Mouse (Mus musculus) testis, postnatal 10 days (tissue): Measurements from ENCODE around the gene 4930518I15Rik.
"Not testable (repeated sequence)": the region's sequence is repeated elsewhere in the genome, so short reads cannot be mapped to it uniquely, and the experiment has no call there.

Source experiments
- DNase-seq: peaks from one replicate; pipeline ENCODE4 v3.0.0; 2021; ENCODE audit warnings: low spot score

4930518I15Rik gene

DNA sequence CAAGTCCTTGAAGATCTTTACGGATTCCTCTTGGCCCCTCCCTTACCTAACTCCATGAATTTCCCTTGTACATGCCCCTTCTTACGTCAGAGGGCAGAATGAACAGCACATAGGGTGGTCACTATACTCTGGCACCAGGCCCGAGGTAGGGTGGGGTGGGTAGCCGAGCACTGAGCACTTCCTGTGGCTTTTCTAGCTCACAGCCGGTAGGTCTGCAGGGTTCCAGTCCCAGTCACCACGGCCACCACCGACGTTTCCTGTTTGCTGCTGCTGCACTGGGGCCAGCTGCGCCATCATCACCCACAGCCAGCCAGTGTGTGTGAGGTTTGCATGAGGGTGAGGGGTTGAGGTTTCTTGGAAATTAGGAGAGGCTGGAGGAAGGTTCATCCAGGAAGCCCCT is 20.0 kb upstream of the 4930518I15Rik start:
- DNase-seq = no peak

DNA sequence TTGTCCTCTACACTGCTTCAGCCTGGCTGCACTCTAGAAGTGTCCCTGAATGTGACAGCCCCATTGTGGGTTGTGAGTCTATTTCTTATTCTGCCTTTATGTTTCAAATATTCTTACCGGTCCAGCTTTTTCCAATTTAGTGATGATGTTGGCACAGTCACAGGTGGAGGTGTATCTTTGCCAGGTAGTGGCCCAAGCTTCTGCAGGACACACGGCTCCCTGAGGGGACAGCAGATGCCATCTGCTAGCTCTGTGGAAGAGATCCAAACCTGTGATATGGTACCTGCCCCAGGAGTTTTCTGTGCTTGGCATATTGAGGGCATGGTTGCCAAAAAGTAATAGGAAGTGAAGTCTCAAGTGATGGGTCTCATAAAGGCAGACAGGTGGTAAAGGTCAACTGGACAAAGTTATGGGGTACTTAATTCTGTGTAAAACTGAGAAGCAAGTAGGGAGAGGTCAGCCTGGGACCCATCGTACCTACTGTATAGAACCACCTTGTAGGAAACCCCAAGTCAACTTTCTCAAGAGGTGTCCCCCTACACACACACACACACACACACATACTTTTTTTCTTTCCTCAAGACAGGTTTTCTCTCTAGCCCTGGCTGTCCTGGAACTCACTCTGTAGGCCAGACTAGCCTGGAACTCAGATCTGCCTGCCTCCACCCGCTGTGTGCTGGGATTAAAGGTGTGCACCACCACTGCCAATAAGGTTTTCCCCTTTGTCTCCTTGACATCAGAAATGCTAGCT is 17.2 kb upstream of the 4930518I15Rik start:
- no peak for DNase-seq

DNA sequence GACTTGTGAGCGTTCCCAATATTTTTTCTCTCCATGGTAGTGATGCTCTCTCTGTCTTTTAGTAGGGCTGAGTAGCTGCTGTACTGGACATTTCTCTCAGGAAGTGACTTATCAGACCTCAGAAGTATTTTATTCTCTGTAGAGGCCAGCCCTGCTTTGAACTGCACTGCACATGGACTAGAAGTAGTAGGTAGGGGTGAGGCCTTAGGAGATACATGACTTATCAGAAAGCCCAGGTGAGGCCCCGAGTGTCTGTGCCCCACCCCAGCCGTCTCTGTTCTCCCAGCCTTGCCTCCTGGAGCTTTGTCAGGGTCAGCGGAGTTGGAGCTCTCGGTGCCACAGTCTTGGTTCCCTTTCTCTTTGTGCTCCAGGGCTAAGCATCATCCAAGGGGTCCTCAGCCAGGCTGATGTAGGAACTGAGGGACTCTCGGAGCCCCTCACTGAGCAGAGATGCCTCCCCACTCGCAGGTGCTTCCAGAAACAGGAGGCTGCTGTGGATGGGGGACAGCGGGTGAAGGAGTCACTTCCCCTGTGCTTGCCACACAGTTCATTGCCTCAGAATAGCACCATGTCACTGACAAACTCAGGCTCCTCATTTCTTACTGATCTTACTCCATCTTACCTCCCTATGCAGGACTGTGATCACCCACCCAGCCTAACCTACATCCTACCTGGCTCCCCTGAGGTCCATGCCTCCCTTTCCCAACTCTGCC is 16.5 kb upstream of the 4930518I15Rik start:
- no peak for DNase-seq

DNA sequence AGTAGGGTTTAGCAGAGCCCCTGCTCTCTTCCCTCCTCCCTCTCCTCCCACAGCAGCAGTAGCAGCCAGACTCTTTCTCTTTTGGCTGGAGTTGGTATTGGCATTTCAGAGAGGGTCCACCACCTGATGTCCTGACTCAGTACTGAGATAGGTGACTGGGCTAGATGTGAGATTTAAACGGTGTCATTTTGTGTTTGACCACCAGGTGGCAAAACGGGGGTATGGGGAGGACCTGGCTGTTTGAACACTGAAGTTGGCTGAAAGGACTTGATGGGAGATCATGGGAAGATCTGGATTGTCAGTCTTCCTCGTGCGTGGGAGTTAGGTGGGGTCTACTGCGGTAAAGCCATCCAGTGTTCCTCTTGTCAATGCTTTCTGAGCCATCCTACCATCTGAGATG is 15.9 kb upstream of the 4930518I15Rik start:
- DNase-seq = peak; percentile 74

DNA sequence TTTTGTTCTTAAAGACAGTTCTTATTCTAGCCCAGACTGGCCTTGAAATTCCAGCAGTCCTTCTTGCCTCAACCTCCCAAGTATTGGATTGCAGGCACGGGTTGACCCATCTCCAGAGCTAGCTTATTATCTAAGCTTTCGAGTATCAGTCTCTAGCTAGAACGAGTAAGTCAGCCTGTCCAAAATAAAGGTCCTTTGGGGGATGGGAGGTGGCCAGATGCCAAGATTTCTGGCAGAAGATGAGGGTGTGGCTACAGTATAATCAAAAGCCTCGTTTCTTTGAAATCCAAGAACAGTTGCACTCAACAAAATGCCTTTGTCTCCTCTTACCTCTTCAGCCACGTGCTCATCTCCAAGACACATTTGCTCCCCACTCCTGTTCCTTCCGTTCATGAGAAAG is 12.8 kb upstream of the 4930518I15Rik start:
- DNase-seq = peak; percentile 88

DNA sequence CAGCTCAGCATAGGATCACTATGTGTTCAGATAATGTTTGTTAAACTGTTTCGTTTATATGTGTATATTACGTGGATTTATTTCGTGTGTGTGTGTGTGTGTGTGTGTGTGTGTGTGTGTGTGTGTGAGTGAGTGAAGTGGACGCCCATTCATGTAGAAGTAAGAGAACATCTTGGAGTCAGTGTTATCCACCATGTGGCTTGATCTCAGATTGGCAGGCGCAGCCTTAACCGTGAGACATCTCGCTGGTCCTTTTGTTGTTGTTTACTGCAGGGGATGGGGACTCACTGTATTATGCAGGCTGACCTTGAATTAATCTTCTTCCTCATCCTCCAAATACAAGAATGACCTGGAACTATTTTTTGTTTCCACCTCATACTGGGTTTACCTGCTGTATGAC is 11.8 kb upstream of the 4930518I15Rik start:
- no peak for DNase-seq

DNA sequence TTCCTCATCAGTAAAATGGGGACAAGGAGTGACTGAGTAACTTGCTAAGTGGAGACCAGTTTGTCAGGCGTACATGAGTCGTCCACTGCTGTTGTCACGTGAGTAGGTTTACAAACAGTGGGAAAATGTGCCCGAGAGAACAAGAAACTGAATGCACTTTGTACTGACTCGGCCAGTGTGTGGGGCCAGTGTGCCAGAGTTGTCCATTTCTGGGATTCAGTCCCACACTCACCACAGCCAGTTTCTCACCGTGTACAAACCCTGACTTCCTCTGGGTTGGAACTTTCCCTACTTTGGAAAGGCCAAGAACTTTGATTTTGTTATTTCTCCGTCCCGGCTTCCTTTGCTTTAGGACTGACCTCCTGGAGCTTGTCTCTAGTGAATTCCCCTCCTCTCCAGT is 11.2 kb upstream of the 4930518I15Rik start:
- no peak for DNase-seq

DNA sequence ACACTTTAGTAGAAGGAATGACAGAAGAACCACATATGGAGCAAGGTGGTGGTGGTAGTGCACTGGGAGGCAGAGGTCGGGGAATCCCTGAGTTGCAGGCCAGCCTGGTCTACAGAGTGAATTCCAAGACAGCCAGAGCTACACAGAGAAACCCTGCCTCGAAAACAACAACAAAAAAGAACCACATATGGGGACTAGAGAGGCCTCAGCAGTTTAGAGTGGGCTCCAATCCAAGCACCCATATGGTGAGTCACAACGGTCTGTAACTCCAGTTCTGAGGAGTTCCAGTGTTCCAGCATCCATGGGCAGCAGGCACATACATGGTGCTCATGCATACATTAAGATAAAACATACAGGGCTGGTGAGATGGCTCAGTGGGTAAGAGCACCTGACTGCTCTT is 6.7 kb upstream of the 4930518I15Rik start:
- DNase-seq = no peak

DNA sequence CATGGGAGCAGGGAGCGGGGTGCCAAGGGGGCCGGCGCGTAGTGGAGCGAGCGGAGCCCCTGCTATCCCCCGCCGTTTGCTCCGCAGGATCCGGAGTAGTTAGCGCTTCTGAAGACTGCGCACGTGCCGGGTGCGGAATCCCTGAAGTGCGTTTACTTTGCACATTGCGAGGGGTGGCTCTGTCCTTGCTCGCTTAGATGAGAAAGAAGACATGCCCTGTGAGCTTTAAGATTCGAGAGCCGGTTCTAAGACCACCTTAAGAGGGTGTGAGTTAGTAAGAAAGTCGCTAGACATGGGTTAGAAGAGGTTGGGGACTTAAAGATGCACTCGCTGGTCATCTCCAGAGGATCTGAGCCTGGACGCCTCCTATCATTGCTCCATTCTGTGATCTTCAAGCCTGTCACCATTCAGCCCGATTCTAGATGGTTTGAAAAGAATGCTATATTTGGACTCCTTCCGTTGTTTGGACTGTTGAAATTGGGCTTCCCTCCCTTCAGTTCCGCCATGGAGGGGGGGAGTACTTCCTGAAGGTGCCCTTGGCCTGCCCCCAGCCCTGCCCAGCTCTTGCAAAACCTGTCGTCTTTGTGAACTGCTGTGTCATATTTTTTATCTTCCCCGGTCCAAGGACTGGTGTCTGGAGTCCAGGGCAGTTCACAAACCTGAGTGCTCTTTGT is 5.9 kb upstream of the 4930518I15Rik start:
- peak; percentile 58 for DNase-seq

DNA sequence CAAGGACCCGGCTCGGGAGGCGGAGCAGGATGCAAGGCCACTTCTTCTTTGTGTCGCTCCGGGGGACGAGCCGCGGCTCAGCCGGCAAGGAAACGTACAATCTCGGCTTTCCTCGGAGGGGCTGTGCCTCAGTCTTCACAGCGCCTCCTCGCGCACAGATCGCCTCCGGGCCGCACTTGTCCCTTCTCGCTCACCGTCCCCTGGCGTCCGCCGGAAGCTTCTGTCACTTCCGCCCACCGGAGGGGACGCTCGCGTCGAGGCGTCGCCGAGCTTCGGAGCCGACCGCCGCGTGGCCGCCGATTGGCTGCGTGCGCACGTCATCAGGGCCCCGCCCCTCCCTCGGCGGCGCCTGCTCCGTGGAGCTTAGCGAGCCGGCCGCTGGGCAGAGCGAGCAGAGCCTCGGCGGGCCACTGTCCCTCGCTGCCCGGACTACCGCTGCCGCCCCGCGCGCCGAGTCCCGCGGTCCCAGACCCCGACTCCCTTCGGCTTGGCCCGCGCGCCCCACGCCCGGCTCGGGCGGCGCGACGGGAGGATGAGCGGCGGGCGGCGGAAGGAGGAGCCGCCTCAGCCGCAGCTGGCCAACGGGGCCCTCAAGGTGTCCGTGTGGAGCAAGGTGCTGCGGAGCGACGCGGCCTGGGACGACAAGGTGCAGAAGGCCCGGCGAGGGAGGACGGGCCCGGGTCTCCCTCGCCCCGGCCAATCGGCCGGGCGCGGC is 5.2 kb upstream of the 4930518I15Rik start, which contains the start of gene Rab5if:
Rab5if (plus strand) TSS at position 357 of the 715 bp plus-strand sequence.
- DNase-seq = peak; percentile 98

DNA sequence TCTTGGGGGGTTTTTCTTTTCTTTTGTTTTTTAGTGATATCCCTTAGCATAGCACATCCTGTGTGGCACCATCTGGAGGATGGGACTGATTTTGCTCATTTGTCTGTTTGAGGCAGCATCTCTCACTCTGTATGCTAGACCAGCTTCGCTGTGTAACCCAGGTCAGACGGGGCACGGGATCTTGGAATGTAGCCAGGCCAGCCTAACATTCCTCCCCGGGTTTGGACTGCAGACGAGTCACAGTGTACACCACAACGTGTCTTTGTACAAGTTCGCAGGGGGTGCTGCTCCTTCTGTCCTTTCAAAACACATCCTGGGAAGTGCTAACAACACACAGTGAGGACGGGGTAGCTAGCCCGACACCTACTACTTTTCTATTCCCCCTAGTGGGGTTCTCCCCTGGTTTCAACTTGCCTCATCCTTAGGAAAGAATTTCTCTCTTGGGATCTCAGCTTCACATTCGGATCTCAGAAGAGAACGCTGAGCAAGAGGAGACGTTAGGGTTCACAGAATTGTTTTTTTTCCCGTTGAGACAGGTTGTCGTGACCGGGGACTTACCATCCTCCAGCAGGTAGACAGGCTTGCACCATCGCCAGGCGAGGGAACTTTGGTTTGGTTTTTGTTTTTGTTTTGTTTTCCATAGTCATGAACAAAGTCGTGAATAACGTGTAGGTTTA is 4.4 kb upstream of the 4930518I15Rik start:
- DNase-seq = peak; percentile 67

DNA sequence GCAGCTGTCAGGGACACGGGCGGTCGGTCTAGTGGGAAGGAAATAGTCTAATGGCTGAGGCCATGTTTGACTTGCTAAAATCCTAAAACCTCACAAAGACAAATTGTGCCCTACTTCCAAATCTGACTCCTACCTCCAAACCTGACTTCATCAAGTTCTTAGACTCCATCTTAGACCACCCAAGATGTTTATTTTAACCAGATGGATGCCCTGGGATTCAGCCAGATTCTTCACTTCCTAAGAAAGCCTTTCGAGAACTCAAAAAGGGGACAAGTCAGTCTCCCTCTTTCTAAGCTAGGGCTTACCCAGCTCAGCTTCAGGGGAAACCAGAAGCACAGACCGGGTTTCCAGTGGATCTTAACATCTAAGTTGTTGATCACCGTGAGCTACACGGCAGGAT is 925 bp upstream of the 4930518I15Rik start:
- DNase-seq = no peak

DNA sequence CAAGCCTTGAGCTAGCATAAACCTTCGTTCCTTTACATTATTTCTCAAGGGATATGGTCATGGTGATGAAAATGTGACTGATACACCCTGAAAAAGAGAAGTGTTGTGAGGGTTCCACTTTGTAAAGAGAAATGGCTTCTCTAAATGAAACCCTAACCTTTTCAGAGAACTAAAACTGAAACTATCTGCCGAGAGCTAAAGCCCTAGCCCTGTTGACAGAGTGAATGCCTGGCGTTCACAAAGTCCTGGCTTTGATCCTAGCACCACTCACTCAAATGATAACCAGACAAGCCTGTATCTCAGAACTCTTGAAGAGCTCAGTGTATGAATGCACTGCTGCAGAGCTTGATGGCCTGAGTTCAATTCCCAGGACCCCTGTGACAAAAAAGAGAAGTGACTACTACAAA is 358 bp downstream of the 4930518I15Rik start:
- no peak for DNase-seq

DNA sequence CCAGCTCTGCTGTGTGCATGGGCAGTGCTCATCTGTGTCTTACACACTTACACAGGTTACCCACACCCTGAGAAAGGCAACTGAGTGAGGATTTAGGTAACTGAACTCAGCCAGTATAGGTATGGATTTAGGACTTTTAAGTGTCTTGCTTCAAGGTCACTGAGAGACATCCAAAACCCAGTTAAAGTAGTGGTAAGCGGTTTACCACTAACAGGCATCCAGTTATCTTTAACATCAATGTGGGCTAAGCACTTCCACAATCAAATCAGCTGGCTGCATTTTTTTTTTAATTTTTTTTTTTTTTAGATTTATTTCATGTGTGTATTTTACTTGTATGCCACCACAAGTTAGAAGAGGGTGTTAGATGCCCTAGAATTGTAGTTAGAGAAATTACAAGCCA is 1.4 kb downstream of the 4930518I15Rik start:
- DNase-seq = no peak

DNA sequence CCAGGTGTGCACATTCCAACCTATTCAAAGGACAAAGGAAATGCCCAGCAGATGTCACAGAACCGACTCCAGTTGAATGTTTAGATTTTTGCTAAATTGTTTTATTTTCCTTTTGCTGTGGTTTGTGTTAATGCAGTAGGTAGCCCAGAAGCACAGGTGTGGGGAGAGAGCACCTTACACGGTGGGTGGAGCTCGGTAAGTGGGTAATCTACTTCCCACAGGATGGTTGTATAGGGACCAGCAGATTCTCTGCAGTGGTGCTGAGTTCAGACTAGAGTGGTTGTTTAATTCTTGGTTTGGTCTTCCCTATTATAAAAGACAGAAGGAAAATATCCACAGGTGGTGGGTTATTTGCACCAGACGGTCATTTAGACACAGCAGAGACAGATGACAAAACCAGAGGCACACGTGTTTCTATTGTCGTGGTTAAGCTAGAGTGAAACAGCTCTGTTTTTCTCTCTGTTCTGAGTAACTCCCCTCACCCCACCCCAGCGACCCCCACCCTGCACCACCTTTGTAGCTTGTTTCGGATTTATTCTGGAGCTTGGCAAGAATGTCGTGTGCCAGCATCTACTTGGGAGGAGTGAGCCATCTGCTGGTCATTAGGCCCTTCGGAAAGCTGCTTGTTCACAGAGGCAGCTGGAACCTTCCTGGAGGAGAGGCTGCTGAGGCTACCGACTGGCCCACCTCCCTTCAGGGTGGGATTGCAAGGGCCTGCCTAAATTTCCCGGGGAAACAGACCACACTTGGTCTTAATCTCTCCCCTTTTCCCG is 3.6 kb downstream of the 4930518I15Rik start:
- peak; percentile 52 for DNase-seq

DNA sequence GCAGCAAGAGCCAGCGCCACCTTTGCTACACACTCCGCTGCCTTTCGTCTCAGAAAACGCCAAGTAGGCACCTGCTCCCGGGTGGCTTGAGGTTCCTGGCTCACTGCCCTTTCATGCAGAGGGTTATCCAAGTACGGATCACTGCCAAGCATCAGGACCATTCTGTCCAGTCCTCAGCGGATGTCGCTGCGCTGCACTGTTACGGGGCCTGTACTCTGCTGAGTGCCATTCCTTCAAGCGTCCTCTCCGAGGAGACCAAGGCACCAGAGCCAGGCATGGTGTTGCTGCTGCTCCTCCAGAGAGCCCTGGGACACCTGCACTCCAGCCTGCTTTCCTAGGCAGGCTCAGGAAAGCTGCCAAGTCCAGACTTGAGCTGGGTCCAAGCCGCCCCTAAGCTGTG is 4.2 kb downstream of the 4930518I15Rik start:
- DNase-seq = not testable (repeated sequence)

DNA sequence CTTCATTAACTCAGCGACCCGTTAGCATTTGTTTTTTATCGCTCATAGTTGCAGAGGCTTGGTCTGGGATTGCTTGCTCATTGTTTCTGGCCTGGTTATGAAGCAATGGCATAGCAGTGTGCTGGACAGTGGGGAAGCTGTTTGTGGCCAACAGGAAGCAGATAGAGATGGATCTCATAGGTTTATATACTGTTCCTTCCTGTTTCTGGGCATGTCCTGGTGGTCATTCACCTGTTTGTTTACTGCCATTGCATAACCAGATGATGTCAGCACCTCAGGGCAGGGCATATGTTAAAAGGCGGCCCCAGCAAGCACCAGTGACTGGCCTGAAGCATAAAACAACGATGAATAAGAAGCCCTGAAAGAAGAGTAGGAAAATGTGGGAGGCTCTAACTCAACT is 7.2 kb downstream of the 4930518I15Rik start:
- no peak for DNase-seq

DNA sequence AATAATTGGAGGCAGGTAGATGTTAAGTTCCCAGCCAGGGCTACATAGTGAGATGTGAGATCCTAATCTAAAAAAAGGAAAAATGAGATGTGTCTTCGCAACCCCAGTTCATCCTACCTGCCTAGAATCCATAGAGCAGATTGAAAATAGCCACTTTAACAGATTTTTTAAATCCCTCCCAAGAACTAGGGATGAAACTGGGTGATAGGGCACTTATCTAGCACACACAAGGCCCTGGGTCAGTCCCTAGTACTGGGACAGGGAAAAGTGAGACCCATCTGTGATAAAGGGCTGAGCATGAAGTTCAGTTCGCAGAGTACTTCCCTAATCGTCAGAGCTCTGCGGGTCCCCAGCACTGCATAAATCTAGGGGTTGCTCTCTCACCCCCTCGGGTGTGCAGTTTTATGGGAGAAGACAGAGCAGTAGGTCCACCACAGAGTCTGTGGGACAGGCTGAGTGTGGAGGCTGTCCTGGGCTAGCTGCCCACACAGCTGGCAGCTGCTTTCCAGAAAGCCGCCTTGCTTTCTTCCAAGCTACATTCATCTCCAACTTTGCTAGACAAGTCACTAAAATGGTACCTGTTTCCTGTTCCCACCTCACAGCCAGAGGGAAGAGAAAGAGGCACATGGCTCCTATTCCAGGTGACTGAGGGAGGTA is 9.1 kb downstream of the 4930518I15Rik start:
- no peak for DNase-seq

DNA sequence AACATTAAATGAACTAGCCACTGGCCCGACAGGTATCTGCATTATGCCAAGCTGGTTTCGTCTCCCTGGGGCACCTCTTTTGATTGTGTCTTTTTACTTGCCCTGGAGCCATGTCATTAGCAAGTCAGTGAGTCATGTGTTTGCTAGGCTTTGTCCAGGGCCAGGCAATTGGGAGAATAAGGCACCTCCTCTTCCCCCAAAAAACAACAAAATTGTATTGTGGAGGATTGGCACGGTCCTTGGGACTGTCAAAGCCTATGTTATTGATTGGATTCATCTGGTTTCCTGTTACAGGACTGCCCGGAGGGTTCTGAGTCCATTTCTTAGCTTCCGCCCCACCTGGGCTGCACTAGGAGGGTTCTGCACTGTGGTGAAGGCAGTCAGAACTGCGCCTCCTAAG is 10.1 kb downstream of the 4930518I15Rik start:
- DNase-seq = no peak

DNA sequence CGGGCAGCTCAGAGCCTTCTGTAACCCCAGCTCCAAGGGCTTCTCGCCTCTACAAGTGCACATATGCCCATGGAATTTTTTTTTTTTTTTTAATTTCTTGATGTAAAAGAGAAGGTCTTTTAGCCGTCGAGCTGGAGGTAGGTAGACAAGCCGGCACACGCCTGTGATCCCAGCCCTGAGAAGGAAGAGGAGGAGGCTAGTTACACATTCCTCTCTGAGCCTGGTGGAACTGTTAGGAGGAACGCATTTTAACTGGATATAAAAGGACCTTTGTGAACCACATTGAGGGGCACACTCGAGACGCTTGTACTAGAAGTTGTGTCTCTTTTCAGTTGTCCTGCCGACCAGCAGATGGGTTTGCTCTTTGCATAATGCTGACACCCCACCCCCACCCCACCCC is 13.0 kb downstream of the 4930518I15Rik start:
- DNase-seq = no peak
